In the genomic region with DNA sequence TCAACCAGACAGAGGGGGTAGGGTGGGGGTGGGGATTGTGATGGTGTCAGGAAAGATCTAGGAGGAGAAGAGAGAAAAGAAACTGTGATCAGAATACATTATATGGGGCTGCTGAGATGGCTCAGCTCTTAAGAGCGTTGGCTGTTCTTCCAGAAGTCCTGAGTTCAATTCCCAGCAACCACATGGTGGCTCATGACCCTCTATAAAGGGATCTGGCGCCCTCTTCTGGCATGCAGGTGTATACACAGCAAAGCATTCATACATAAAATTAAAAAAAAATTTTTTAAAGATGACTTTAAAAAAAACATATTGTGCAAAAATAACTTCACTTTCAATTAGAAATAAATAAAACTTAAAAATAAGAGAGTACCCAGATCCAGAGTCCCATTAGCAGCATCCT, we compare ENCODE assay signal across 10 mouse cellular contexts.
DNase-seq lines count a peak whose midpoint lies in the region; TF ChIP-seq lines count a peak whose summit lies in the region.
"Had no signal": no experiment of that assay in that cellular context is flagged by ENCODE, and none has a peak within 500 bp of the region (broad histone marks: within the 10 kb centered on the region; RNA-seq: fewer than 3 reads in every experiment).

No protein-coding gene starts in this region.

- peak; percentile 80 for TF ChIP-seq CTCF in layer of hippocampus, adult 2 months (conservative IDR thresholded peaks at IDR 0.05)
- peak; percentile 34 for TF ChIP-seq CTCF in ES-Bruce4 (IDR thresholded peaks at IDR 0.05; ENCODE audit: low read depth, low read length)

- H3K4me1 ChIP-seq in ES-Bruce4 (ENCODE audit: control insufficient read depth, insufficient read depth, low read length) = no peaks in the 10 kb centered on the region
- H3K4me1 ChIP-seq: heart, embryonic 12.5 days had no signal

- H3K36me3 ChIP-seq in ES-Bruce4 (ENCODE audit: control insufficient read depth, insufficient read depth, low read length, poor library complexity, severe bottlenecking) = no peaks in the 10 kb centered on the region
- H3K36me3 ChIP-seq: heart, embryonic 12.5 days had no signal

- no peak overlapping the region for H3K4me3 ChIP-seq in layer of hippocampus, adult 2 months
- H3K4me3 ChIP-seq in ES-Bruce4 (ENCODE audit: low read depth, low read length) = no peak overlapping the region
- H3K4me3 ChIP-seq: heart, embryonic 12.5 days had no signal

- TF ChIP-seq EP300 in ES-Bruce4 (IDR thresholded peaks at IDR 0.05; ENCODE audit: insufficient read depth, low read depth, low read length) = no peak

- no peaks in the 10 kb centered on the region for H3K9me3 ChIP-seq in ES-Bruce4 (replicated peaks; ENCODE audit: control insufficient read depth, insufficient read depth, low read length, poor library complexity, severe bottlenecking)
- H3K9me3 ChIP-seq: heart, embryonic 12.5 days had no signal

- TF ChIP-seq POLR2A in ES-Bruce4 (IDR thresholded peaks at IDR 0.05; ENCODE audit: insufficient read depth, low read length) = no peak

- H3K27me3 ChIP-seq in ES-Bruce4 (ENCODE audit: control insufficient read depth, insufficient read depth, low read length, poor library complexity, severe bottlenecking) = no peaks in the 10 kb centered on the region
- H3K27me3 ChIP-seq: heart, embryonic 12.5 days had no signal

- no peak overlapping the region for H3K9ac ChIP-seq in ES-Bruce4 (ENCODE audit: low read depth, poor library complexity, severe bottlenecking)
- H3K9ac ChIP-seq: heart, embryonic 12.5 days had no signal

- H3K27ac ChIP-seq in layer of hippocampus, adult 2 months = no peak overlapping the region
- H3K27ac ChIP-seq in ES-Bruce4 (ENCODE audit: insufficient read depth, low read length) = no peak overlapping the region

- DNase-seq in cerebellum, adult 18-20 months = peak; percentile 30 to 49
- DNase-seq in cerebellum, adult 11-12 months = no peak
- DNase-seq in layer of hippocampus, adult 2 months (ENCODE audit: low spot score in 2 of 2) = peak in 1 of 2 experiments; percentile 43
- no peak for DNase-seq in layer of hippocampus, adult 8-10 months (ENCODE audit: low spot score in 2 of 2)
- peak; percentile 49 for DNase-seq in embryo, embryonic 11 days
- DNase-seq in urinary bladder, postnatal 25 days (ENCODE audit: low spot score) = no peak
- DNase-seq in left cerebral cortex, adult 11 months (ENCODE audit: low spot score) = no peak
- DNase-seq: layer of hippocampus, postnatal 36 days had no signal

Comparison
In these comparisons a context has a peak if more than half of its experiments do, and no peak if none do; other contexts are left out.
1. DNase-seq: peak in cerebellum, adult 18-20 months (2 of 2) and embryo, embryonic 11 days (single experiment); none in cerebellum, adult 11-12 months (single experiment), layer of hippocampus, adult 8-10 months (0 of 2), urinary bladder, postnatal 25 days (single experiment) and left cerebral cortex, adult 11 months (single experiment).